Mouse (Mus musculus): Measurements from ENCODE around the gene Rapgef2.

GRCm38 (mm10) chr3:79203178-79203577 lies 83.1 kb downstream of the Rapgef2 start:
- TF ChIP-seq GATA1 (IDR thresholded peaks at IDR 0.05; ENCODE audit: low read length): no peak
- no peak for TF ChIP-seq TAL1 (IDR thresholded peaks at IDR 0.05; ENCODE audit: low read length)
